Mouse (Mus musculus): ENCODE results near the gene Lekr1. TPM values are rescaled to one million over a fixed set of nuclear protein-coding genes. Genes with fewer than 3 reads are reported as not detected.

Gene Lekr1
- total RNA-seq, 1 experiment from 2014 or later, result not detected

- ATAC-seq (replicated peaks; ENCODE audit: insufficient number of reproducible peaks, low FRiP score, low TSS enrichment, poor library complexity, severe bottlenecking), result no peak
These were observed 152.6 kb downstream of the Lekr1 start for GRCm38 (mm10) chr3:65818597-65818996.

GRCm38 (mm10) chr3:65819841-65820240, 153.8 kb downstream of the Lekr1 start:
- ATAC-seq (replicated peaks; ENCODE audit: insufficient number of reproducible peaks, low FRiP score, low TSS enrichment, poor library complexity, severe bottlenecking), result no peak

GRCm38 (mm10) chr3:65824886-65825285, 158.9 kb downstream of the Lekr1 start:
- ATAC-seq (replicated peaks; ENCODE audit: insufficient number of reproducible peaks, low FRiP score, low TSS enrichment, poor library complexity, severe bottlenecking), result no peak

- ATAC-seq (replicated peaks; ENCODE audit: insufficient number of reproducible peaks, low FRiP score, low TSS enrichment, poor library complexity, severe bottlenecking), result no peak
These were observed 160.7 kb downstream of the Lekr1 start for GRCm38 (mm10) chr3:65826716-65827115.

GRCm38 (mm10) chr3:65827400-65827799, 161.4 kb downstream of the Lekr1 start:
- ATAC-seq (replicated peaks; ENCODE audit: insufficient number of reproducible peaks, low FRiP score, low TSS enrichment, poor library complexity, severe bottlenecking), result no peak

- ATAC-seq (replicated peaks; ENCODE audit: insufficient number of reproducible peaks, low FRiP score, low TSS enrichment, poor library complexity, severe bottlenecking), result no peak
These were observed 162.0 kb downstream of the Lekr1 start for GRCm38 (mm10) chr3:65828020-65828419.

- no peak for ATAC-seq (replicated peaks; ENCODE audit: insufficient number of reproducible peaks, low FRiP score, low TSS enrichment, poor library complexity, severe bottlenecking)
These were observed 163.2 kb downstream of the Lekr1 start for GRCm38 (mm10) chr3:65829230-65829629.

- no peak for ATAC-seq (replicated peaks; ENCODE audit: insufficient number of reproducible peaks, low FRiP score, low TSS enrichment, poor library complexity, severe bottlenecking)
These were observed 164.0 kb downstream of the Lekr1 start for GRCm38 (mm10) chr3:65829943-65830483.

GRCm38 (mm10) chr3:65830801-65831200, 164.8 kb downstream of the Lekr1 start:
- no peak for ATAC-seq (replicated peaks; ENCODE audit: insufficient number of reproducible peaks, low FRiP score, low TSS enrichment, poor library complexity, severe bottlenecking)

GRCm38 (mm10) chr3:65832398-65832797, 166.4 kb downstream of the Lekr1 start:
- no peak for ATAC-seq (replicated peaks; ENCODE audit: insufficient number of reproducible peaks, low FRiP score, low TSS enrichment, poor library complexity, severe bottlenecking)

- no peak for ATAC-seq (replicated peaks; ENCODE audit: insufficient number of reproducible peaks, low FRiP score, low TSS enrichment, poor library complexity, severe bottlenecking)
These were observed 170.4 kb downstream of the Lekr1 start for GRCm38 (mm10) chr3:65836435-65836834.

GRCm38 (mm10) chr3:65839664-65840063, 173.6 kb downstream of the Lekr1 start:
- no peak for ATAC-seq (replicated peaks; ENCODE audit: insufficient number of reproducible peaks, low FRiP score, low TSS enrichment, poor library complexity, severe bottlenecking)

- no peak for ATAC-seq (replicated peaks; ENCODE audit: insufficient number of reproducible peaks, low FRiP score, low TSS enrichment, poor library complexity, severe bottlenecking)
These were observed 175.1 kb downstream of the Lekr1 start for GRCm38 (mm10) chr3:65841175-65841574.

GRCm38 (mm10) chr3:65842515-65843184, 176.6 kb downstream of the Lekr1 start:
- no peak for ATAC-seq (replicated peaks; ENCODE audit: insufficient number of reproducible peaks, low FRiP score, low TSS enrichment, poor library complexity, severe bottlenecking)

GRCm38 (mm10) chr3:65843185-65843552, 177.1 kb downstream of the Lekr1 start:
- ATAC-seq (replicated peaks; ENCODE audit: insufficient number of reproducible peaks, low FRiP score, low TSS enrichment, poor library complexity, severe bottlenecking), result no peak

GRCm38 (mm10) chr3:65844302-65844701, 178.3 kb downstream of the Lekr1 start:
- no peak for ATAC-seq (replicated peaks; ENCODE audit: insufficient number of reproducible peaks, low FRiP score, low TSS enrichment, poor library complexity, severe bottlenecking)

GRCm38 (mm10) chr3:65844851-65845552, 179.0 kb downstream of the Lekr1 start:
- no peak for ATAC-seq (replicated peaks; ENCODE audit: insufficient number of reproducible peaks, low FRiP score, low TSS enrichment, poor library complexity, severe bottlenecking)

- no peak for ATAC-seq (replicated peaks; ENCODE audit: insufficient number of reproducible peaks, low FRiP score, low TSS enrichment, poor library complexity, severe bottlenecking)
These were observed 181.2 kb downstream of the Lekr1 start for GRCm38 (mm10) chr3:65847158-65847787.

GRCm38 (mm10) chr3:65853746-65854145, 187.7 kb downstream of the Lekr1 start:
- no peak for ATAC-seq (replicated peaks; ENCODE audit: insufficient number of reproducible peaks, low FRiP score, low TSS enrichment, poor library complexity, severe bottlenecking)

- ATAC-seq (replicated peaks; ENCODE audit: insufficient number of reproducible peaks, low FRiP score, low TSS enrichment, poor library complexity, severe bottlenecking), result no peak
These were observed 189.5 kb downstream of the Lekr1 start for GRCm38 (mm10) chr3:65855521-65855920.
